In the genomic region with DNA sequence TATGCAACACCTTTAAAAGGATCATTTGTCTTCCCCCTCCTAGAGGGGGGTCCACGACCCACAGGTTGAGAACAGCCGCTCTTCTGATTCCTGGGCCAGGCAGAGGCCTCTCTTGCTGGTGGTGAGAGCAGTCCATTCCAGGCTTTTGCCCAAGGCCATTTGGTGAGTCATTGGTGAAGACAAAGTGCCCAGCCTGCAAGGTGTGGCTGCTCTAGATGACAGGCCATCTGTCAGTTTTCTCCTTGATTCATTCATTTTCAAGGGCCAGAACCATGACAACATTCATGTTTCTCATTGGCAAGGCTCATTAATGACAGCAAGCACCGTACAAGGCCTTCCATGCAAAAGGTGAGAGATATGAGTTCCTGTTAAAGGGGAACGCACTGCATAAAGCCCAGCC, we compare ENCODE assay signal across 29 mouse cellular contexts.
DNase-seq lines count a peak whose midpoint lies in the region.
"Had no signal": no experiment of that assay in that cellular context is flagged by ENCODE, and none has a peak within 500 bp of the region (broad histone marks: within the 10 kb centered on the region; RNA-seq: fewer than 3 reads in every experiment).

No protein-coding gene starts in this region.

- H3K4me3 ChIP-seq in limb, embryonic 10.5 days: no peak overlapping the region
- H3K4me3 ChIP-seq: erythroblast, embryonic 14.5 days; heart, embryonic 15.5 days; hindbrain, embryonic 13.5 days; kidney, embryonic 15.5 days; layer of hippocampus, adult 2 months; limb, embryonic 15.5 days; liver, embryonic 13.5 days; midbrain, embryonic 15.5 days; neural tube, embryonic 15.5 days had no signal

- no peaks in the 10 kb centered on the region for H3K9me3 ChIP-seq in limb, embryonic 10.5 days (replicated peaks)
- H3K9me3 ChIP-seq: heart, embryonic 15.5 days; hindbrain, embryonic 13.5 days; kidney, embryonic 15.5 days; limb, embryonic 15.5 days; liver, embryonic 13.5 days; midbrain, embryonic 15.5 days; neural tube, embryonic 15.5 days had no signal

- DNase-seq in cerebellum, postnatal 10 days: peak; percentile 28 to 37
- DNase-seq in cerebellum, adult 18-20 months: no peak
- peak; percentile 36 for DNase-seq in 3134 (ENCODE audit: extremely low read depth, insufficient read length, low spot score)
- DNase-seq in adrenal gland, adult (ENCODE audit: inconsistent age in 2 of 2, low spot score in 1 of 2): peak; percentile 78 to 90
- DNase-seq in adrenal gland, postnatal 25 days: peak; percentile 42
- no peak for DNase-seq in layer of hippocampus, adult 9-10 months (ENCODE audit: low spot score)
- no peak for DNase-seq in retina, embryonic 14.5 days (ENCODE audit: low spot score)
- DNase-seq in limb, embryonic 10.5 days (ENCODE audit: low spot score): no peak
- DNase-seq: cerebellum, adult 9-10 months; forebrain, postnatal 0 days; gastrocnemius, postnatal 10 days; heart, postnatal 4 days; kidney, adult 11 months; kidney, postnatal 25 days; layer of hippocampus, postnatal 36 days; left cerebral cortex, postnatal 4 days; liver, embryonic 13.5 days; lung, adult 18-20 months; lung, postnatal 10 days; right cerebral cortex, postnatal 4 days had no signal

- no peaks in the 10 kb centered on the region for H3K4me1 ChIP-seq in limb, embryonic 10.5 days
- H3K4me1 ChIP-seq: kidney, embryonic 15.5 days; liver, embryonic 13.5 days; midbrain, embryonic 15.5 days; neural tube, embryonic 15.5 days had no signal

- no peak overlapping the region for H3K27ac ChIP-seq in limb, embryonic 10.5 days
- H3K27ac ChIP-seq: heart, embryonic 15.5 days; hindbrain, embryonic 13.5 days; kidney, embryonic 15.5 days; layer of hippocampus, adult 2 months; limb, embryonic 15.5 days; liver, embryonic 13.5 days; macrophage; midbrain, embryonic 15.5 days; neural tube, embryonic 15.5 days had no signal

- WGBS in limb, embryonic 10.5 days: 84% methylated on average over 4 of the region's 4 CpGs

- H3K36me3 ChIP-seq in limb, embryonic 10.5 days: no peaks in the 10 kb centered on the region
- H3K36me3 ChIP-seq: heart, embryonic 15.5 days; hindbrain, embryonic 13.5 days; kidney, embryonic 15.5 days; limb, embryonic 15.5 days; liver, embryonic 13.5 days; midbrain, embryonic 15.5 days; neural tube, embryonic 15.5 days had no signal

- H3K27me3 ChIP-seq in limb, embryonic 10.5 days (ENCODE audit: low read depth, poor library complexity, severe bottlenecking): no peaks in the 10 kb centered on the region
- H3K27me3 ChIP-seq: heart, embryonic 15.5 days; hindbrain, embryonic 13.5 days; kidney, embryonic 15.5 days; limb, embryonic 15.5 days; liver, embryonic 13.5 days; midbrain, embryonic 15.5 days; neural tube, embryonic 15.5 days had no signal

Comparison
In these comparisons a context has a peak if more than half of its experiments do, and no peak if none do; other contexts are left out.
1. DNase-seq: peak in cerebellum, postnatal 10 days (2 of 2), 3134 (single experiment), adrenal gland, adult (2 of 2) and adrenal gland, postnatal 25 days (single experiment); none in cerebellum, adult 18-20 months (0 of 2), layer of hippocampus, adult 9-10 months (single experiment), retina, embryonic 14.5 days (single experiment) and limb, embryonic 10.5 days (single experiment).